Mouse (Mus musculus) heart, embryonic 13.5 days (tissue): ENCODE results near the gene Larp4. TPM values are rescaled to one million over a fixed set of nuclear protein-coding genes. Genes with fewer than 3 reads are reported as not detected.
"Not testable (repeated sequence)": the region's sequence is repeated elsewhere in the genome, so short reads cannot be mapped to it uniquely, and the experiment has no call there.

Source experiments
- ATAC-seq: fragments of 200-750 bp; cut with Nextera tagmentation; 2 replicates; pipeline ENCODE4 v1.8.0; 2017; ENCODE audit warnings: moderate TSS enrichment; ENCODE audit not compliant: insufficient number of reproducible peaks, low FRiP score, low TSS enrichment; ENCODE audit errors: extremely low read depth
- H3K27ac ChIP-seq: fragments of 300-500 bp; sonication (generic); replicated peaks from 2 replicates; pipeline ENCODE4 v1.5.1; 2015; ENCODE audit warnings: moderate library complexity, mild to moderate bottlenecking, inconsistent platforms
- H3K27me3 ChIP-seq: fragments of 300-500 bp; sonication (generic); replicated peaks from 2 replicates; pipeline ENCODE4 v1.6.1; 2015; ENCODE audit warnings: mild to moderate bottlenecking, inconsistent platforms
- H3K36me3 ChIP-seq: fragments of 300-500 bp; sonication (generic); 2 replicates; pipeline ENCODE4 v1.6.1; 2015; ENCODE audit warnings: mild to moderate bottlenecking, inconsistent platforms
- H3K4me1 ChIP-seq: fragments of 300-500 bp; sonication (generic); 2 replicates; pipeline ENCODE4 v1.6.1; 2015; ENCODE audit warnings: inconsistent platforms
- H3K4me2 ChIP-seq: fragments of 300-500 bp; sonication (generic); 2 replicates; pipeline ENCODE4 v1.6.1; 2015; ENCODE audit warnings: inconsistent platforms, mild to moderate bottlenecking, moderate library complexity
- H3K4me3 ChIP-seq: fragments of 300-500 bp; sonication (generic); 2 replicates; pipeline ENCODE4 v1.5.1; 2015; ENCODE audit warnings: moderate library complexity, mild to moderate bottlenecking, inconsistent platforms
- H3K9ac ChIP-seq: fragments of 300-500 bp; sonication (generic); 2 replicates; pipeline ENCODE4 v1.6.1; 2015; ENCODE audit warnings: inconsistent platforms, mild to moderate bottlenecking, moderate library complexity
- H3K9me3 ChIP-seq: fragments of 300-500 bp; sonication (generic); 2 replicates; pipeline ENCODE4 v1.6.1; 2016; ENCODE audit warnings: inconsistent platforms
- WGBS: fragments of 180-500 bp; shearing (Covaris S2); methylation state at CpG from one replicate; pipeline ENCODE4 v1.1.7; 2015; ENCODE audit warnings: mixed read lengths; 5-methylcytosine and 5-hydroxymethylcytosine counted together
- polyA plus RNA-seq: library from polyadenylated mRNA; unstranded; fragments of >200 nt; fragmentation: Nextera tagmentation; extraction: Ambion mirVana; gene quantifications from 2 replicates; pipeline ENCODE4 v1.2.1, GENCODE M21; 2015

The Larp4 gene
- 24.1 and 25.2 TPM in 2 replicates for polyA plus RNA-seq

DNA sequence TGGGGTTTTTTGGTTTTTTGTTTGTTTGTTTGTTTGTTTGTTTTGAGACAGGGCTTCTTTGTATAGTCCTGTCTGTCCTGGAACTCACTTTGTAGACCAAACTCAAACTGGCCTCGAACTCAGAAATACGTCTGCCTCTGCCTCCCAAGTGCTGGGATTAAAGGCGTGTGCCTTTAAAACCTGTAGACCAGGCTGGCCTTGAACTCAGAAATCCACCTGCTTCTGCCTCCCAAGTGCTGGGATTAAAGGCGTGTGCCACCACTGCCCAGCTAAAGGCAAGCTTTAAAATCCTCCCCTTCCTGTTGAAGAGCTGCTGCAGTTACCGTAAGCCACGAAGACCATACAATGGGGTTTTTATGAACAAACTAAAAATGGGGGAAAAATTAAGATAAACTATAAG, at the start of gene Larp4:
Gene Larp4, plus strand, starts transcription at position 301 of the 400 bp plus-strand sequence.
- not testable (repeated sequence) for H3K27ac ChIP-seq, H3K9me3 ChIP-seq, H3K9ac ChIP-seq, H3K27me3 ChIP-seq, H3K4me2 ChIP-seq, ATAC-seq, H3K36me3 ChIP-seq, H3K4me3 ChIP-seq
- 84% methylated on average over 6 of the region's 6 CpGs for WGBS
- peaks cover 13% of the 10 kb centered on the region for H3K4me1 ChIP-seq

DNA sequence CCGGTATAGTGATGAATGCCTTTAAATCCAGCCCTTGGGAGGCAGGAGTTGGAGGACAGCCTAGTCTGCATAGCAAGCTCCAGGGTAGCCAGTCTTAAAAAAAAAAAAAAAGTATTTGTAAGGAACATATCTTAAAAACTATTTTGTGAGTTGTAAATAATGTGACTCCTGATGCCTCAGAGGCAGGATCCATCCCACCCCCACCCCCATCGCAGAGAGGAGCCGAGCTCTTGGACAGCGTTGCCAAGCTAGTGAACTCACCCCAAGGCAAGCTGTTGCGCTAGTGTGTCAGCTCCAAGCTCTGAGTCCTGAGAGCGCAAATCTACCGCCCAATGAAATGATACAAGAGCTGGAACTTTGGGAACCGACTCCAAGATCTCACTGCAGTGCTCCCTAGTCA, 38.6 kb upstream of the Larp4 start:
- 71% methylated on average over 8 of the region's 8 CpGs for WGBS
- H3K27ac ChIP-seq: no peak overlapping the region
- H3K36me3 ChIP-seq: no peaks in the 10 kb centered on the region
- H3K9me3 ChIP-seq: no peaks in the 10 kb centered on the region
- H3K4me2 ChIP-seq: no peak overlapping the region
- no peak for ATAC-seq
- no peaks in the 10 kb centered on the region; the same call in 1 of the 2 replicates for H3K27me3 ChIP-seq
- no peak overlapping the region for H3K9ac ChIP-seq
- no peaks in the 10 kb centered on the region for H3K4me1 ChIP-seq
- no peak overlapping the region for H3K4me3 ChIP-seq

DNA sequence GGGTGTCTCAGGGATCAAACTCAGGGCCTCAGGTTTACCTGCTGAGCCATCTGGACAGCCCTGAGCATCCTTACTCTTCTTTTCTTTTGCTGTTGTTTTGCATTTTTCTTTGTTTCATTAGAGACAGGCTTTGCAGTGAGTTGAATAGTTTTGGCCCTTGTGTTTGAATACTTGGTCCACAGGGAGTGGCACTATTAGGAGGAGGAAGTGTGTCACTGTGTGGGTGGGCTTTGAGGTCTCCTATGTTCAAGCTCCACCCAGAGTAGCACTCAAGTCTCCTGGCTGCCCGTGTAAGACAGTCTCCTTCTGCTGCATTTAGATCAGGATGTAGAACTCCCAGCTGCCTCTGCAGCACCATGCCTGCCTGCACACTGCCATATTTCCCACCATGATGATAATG, 35.4 kb upstream of the Larp4 start:
- H3K9me3 ChIP-seq: no peaks in the 10 kb centered on the region
- H3K4me2 ChIP-seq: no peak overlapping the region
- H3K9ac ChIP-seq: no peak overlapping the region
- no peaks in the 10 kb centered on the region for H3K36me3 ChIP-seq
- H3K27me3 ChIP-seq: 0 out of 2 replicates have a peak, but pooled peaks cover 2% of the 10 kb centered on the region
- no peak for ATAC-seq
- H3K4me3 ChIP-seq: no peak overlapping the region
- no peaks in the 10 kb centered on the region for H3K4me1 ChIP-seq
- H3K27ac ChIP-seq: no peak overlapping the region
- WGBS: 28% methylated on average over 1 of the region's 1 CpGs

DNA sequence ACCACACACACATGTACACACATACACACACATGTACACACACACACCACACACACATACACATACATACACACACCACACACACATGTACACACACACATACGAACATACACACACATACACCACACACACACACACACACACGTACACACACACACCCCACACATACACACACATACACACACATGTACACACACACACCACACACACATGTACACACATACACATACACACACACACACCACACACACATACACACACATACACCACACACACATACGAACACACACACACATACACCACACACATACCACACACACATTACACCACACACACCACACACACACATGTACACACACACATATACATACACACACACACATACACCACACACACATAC, 33.2 kb upstream of the Larp4 start:
- Histone ChIP-seq H3K36me3 (no peaks in the 10 kb centered on the region), H3K4me3 (no peak overlapping the region), H3K27me3 (0 out of 2 replicates have a peak, but pooled peaks cover 2% of the 10 kb centered on the region), H3K4me2 (no peak overlapping the region), H3K9ac (no peak overlapping the region), H3K27ac (no peak overlapping the region), H3K9me3 (no peaks in the 10 kb centered on the region), H3K4me1 (no peaks in the 10 kb centered on the region)
- WGBS: 93% methylated on average over 3 of the region's 3 CpGs
- ATAC-seq: no peak

DNA sequence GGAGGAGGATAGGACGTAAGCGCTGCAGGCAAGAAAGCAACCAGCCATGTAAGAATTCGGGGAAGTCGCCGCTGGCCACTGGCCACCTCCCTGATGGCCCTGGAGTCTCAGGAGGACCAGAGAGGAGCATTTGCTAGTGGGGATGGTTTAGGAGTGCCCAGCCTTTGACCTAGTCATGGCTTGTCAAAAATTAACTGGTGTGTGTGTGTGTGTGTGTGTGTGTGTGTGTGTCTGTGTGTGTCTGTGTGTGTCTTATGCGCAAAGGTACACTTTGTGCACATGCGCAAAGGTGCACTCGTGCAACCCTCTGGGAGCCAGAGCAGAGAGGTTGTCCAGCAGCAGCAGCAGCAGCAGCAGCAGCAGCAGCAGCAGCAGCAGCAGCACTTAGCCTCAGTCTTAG, 32.0 kb upstream of the Larp4 start:
- no peak overlapping the region for H3K4me3 ChIP-seq
- H3K36me3 ChIP-seq: no peaks in the 10 kb centered on the region
- no peak overlapping the region for H3K27ac ChIP-seq
- WGBS: 77% methylated on average over 8 of the region's 8 CpGs
- ATAC-seq: no peak
- no peaks in the 10 kb centered on the region for H3K4me1 ChIP-seq
- H3K9me3 ChIP-seq: no peaks in the 10 kb centered on the region
- H3K9ac ChIP-seq: no peak overlapping the region
- H3K4me2 ChIP-seq: no peak overlapping the region
- 0 out of 2 replicates have a peak, but pooled peaks cover 2% of the 10 kb centered on the region for H3K27me3 ChIP-seq

DNA sequence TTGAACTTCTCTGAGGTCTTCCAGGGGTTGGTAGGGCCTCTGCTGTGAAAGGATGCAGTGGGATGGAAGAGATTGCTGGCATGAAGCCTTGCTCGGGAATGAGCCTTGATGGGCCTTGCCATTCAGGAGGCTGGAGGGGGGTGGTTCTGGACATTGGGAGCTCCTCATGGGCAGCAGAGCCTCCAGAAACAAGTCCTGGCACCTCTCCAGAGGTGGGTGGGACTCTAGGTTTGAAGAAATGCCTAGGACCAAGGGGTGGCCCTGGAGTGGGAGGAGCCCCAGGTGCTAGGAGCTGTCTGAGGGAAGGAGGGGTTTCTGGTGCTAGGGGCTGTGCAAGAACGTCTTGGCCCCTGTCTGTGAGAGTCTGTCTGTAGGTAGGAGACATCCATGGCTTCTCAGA, 29.4 kb upstream of the Larp4 start:
- no peaks in the 10 kb centered on the region for H3K36me3 ChIP-seq
- H3K9me3 ChIP-seq: peaks cover 5% of the 10 kb centered on the region; the same call in 1 of the 2 replicates
- H3K4me1 ChIP-seq: no peaks in the 10 kb centered on the region
- WGBS: 54% methylated on average over 2 of the region's 2 CpGs
- H3K27me3 ChIP-seq: 0 out of 2 replicates have a peak, but pooled peaks cover 2% of the 10 kb centered on the region
- ATAC-seq: no peak
- no peak overlapping the region for H3K4me3 ChIP-seq
- H3K9ac ChIP-seq: no peak overlapping the region
- no peak overlapping the region for H3K4me2 ChIP-seq
- no peak overlapping the region for H3K27ac ChIP-seq

DNA sequence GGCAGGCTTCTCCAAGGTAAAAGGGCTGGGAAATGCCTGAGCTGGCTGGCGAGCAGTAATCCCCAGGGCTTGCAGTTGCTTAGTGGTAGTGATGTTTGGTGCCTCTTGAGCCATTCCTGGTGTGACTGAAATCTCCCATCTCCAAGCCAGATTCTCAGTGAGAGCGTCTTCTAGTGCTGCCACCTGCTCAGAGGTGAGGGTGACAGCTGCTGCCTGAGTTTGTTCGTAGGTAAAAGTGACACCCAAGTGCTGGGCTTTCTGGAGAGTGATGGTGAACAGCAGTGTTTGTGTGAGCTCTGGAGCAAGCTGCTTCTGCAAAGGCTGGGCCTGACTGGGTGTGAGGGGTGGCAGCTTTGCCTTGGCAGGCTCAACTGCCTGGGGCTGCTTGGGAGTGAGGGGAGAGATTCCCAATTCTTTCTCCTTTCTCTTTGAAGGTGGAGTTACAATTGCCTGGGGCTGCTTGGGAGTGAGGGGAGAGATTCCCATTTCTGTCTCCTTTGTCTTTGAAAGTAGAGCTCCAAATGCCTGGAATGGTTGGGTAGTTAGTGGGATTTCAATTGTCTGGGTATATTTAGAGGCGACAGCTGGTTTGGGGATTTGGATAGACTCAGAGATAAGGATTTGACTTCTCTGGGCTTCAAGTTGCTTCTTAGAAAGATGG, 28.8 kb upstream of the Larp4 start:
- 0 out of 2 replicates have a peak, but pooled peaks cover 2% of the 10 kb centered on the region for H3K27me3 ChIP-seq
- H3K36me3 ChIP-seq: no peaks in the 10 kb centered on the region
- H3K4me3 ChIP-seq: no peak overlapping the region
- H3K4me1 ChIP-seq: no peaks in the 10 kb centered on the region
- H3K9ac ChIP-seq: no peak overlapping the region
- 55% methylated on average over 4 of the region's 4 CpGs for WGBS
- peaks cover 5% of the 10 kb centered on the region; the same call in 1 of the 2 replicates for H3K9me3 ChIP-seq
- no peak overlapping the region for H3K4me2 ChIP-seq
- no peak for ATAC-seq
- H3K27ac ChIP-seq: no peak overlapping the region

DNA sequence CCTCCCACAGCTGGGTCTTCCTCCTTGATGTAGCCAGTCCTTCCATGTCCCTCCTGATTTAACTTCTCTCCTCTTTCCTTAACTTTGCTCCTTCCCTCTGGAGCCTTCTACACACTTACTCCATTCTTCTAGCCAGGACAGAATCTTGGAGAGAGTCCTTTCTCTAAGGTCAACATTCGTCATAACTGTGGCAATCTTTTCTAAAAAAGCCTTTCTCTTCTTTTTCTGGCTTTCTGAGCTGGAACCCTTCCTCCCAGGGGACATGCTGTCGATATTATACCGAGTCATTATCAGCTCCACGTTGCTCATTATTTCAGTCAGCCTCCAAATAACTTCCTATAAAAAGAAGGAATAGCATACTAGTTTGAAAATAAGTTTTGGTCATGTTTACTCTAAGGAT, 14.5 kb upstream of the Larp4 start:
- H3K36me3 ChIP-seq: no peaks in the 10 kb centered on the region
- H3K9ac ChIP-seq: no peak overlapping the region
- ATAC-seq: no peak
- H3K4me1 ChIP-seq: no peaks in the 10 kb centered on the region
- no peaks in the 10 kb centered on the region; the same call in 1 of the 2 replicates for H3K27me3 ChIP-seq
- H3K9me3 ChIP-seq: no peaks in the 10 kb centered on the region
- no peak overlapping the region for H3K4me3 ChIP-seq
- WGBS: 48% methylated on average over 4 of the region's 4 CpGs
- no peak overlapping the region for H3K27ac ChIP-seq
- no peak overlapping the region for H3K4me2 ChIP-seq

DNA sequence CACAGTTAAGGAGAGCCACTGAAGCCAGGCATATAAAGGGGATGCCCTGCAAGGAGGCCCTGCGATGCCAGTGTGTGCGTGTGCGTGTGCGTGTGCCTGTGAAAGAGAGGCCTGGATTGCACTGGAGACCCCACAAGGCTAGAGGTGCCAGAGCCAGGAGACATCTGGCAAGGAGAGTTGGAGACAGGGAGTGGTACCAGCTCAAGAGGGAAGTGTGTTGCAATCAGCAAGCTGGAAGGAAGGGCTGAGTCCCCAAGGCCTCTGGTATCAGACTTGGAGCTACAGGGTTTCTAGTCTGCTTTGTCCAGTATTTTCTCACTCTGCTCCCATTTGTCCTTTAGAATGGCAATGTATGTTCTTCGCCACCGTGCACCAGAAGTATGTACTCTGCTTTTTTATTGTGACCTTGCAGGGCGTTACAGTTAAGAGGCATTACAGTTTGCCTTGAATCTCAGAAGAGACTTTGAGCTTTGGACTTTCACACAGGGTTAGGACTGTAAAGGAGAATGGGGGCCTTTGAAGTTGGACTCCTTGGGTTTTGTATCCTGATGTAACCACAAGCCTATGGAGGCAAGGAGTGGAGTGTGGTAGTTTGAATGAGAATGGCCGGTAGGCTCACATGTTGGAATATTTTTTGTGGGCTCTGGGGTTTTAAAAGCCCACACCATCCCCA, 4.6 kb upstream of the Larp4 start:
- no peaks in the 10 kb centered on the region for H3K36me3 ChIP-seq
- ATAC-seq: no peak
- no peaks in the 10 kb centered on the region for H3K9me3 ChIP-seq
- no peak overlapping the region for H3K27ac ChIP-seq
- no peak overlapping the region for H3K9ac ChIP-seq
- H3K27me3 ChIP-seq: peaks cover 3% of the 10 kb centered on the region
- WGBS: 85% methylated on average over 8 of the region's 8 CpGs
- H3K4me3 ChIP-seq: no peak overlapping the region
- H3K4me2 ChIP-seq: no peak overlapping the region
- no peaks in the 10 kb centered on the region for H3K4me1 ChIP-seq

DNA sequence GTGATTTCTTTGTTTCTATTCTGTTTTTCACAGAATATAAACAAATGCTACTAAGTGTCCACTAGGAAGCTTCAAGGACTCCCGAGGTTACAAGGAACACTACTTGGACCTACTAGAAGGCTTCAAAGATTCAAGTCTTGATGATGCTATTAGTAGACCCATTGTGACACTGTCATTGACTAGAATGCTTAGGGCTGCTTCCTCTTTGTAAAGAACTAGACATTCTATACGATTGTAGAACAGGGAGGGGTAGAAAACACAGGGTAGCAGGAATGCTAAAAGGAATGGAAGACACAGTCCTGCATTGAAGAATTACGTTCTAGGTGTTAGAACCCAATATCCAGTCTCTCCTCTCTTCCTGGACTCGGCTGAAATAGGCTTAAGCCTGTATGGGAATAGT, 2.9 kb upstream of the Larp4 start, which contains the start of gene Fam186a:
Gene Fam186a, minus strand, starts transcription at position 101 of the 400 bp plus-strand sequence.
- no peaks in the 10 kb centered on the region for H3K36me3 ChIP-seq
- H3K4me2 ChIP-seq: no peak within 1 kb of the TSS
- WGBS: 68% methylated on average over 4 of the region's 4 CpGs
- H3K4me1 ChIP-seq: peaks cover 3% of the 10 kb centered on the region; the same call in 1 of the 2 replicates
- H3K27ac ChIP-seq: no peak within 1 kb of the TSS
- ATAC-seq: no peak
- peaks cover 3% of the 10 kb centered on the region; the same call in 1 of the 2 replicates for H3K27me3 ChIP-seq
- H3K9ac ChIP-seq: no peak within 1 kb of the TSS
- H3K9me3 ChIP-seq: no peaks in the 10 kb centered on the region
- H3K4me3 ChIP-seq: no peak within 1 kb of the TSS

DNA sequence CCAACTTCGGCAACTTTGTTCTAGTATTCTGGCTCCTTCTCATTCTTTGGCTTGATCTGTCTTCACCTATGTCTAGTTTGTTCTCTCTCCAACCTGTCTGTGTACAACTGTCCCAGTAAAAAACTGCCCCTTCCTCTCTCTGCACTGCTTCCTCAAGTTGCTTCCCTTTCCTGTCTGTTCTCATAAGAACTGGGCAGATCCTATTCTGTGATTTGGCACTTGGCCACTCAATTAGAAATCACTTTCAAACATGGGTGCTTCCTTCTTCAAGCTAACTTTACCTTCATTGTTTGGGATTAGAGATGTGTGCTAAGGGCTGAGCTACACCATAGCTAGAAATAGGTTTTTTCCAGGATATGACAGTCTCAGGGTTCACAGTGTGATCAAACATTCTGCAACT, 741 bp downstream of the Larp4 start:
- WGBS: 88% methylated on average over 1 of the region's 1 CpGs
- H3K4me3 ChIP-seq: no peak overlapping the region
- H3K4me1 ChIP-seq: peaks cover 20% of the 10 kb centered on the region
- no peaks in the 10 kb centered on the region for H3K27me3 ChIP-seq
- no peaks in the 10 kb centered on the region for H3K36me3 ChIP-seq
- H3K4me2 ChIP-seq: no peak overlapping the region
- no peak for ATAC-seq
- no peak overlapping the region for H3K9ac ChIP-seq
- H3K9me3 ChIP-seq: no peaks in the 10 kb centered on the region
- no peak overlapping the region for H3K27ac ChIP-seq
